Mouse (Mus musculus) yolk sac, embryonic 10.5 days (tissue): ENCODE results near the gene Selp.
A peak's percentile ranks its signal among the peaks of the same experiment; 100 is the strongest.

ENCODE experiments used
- DNase-seq: peaks from one replicate; pipeline ENCODE4 v3.0.0-alpha.2; 2017; ENCODE audit warnings: low spot score

Gene Selp

GRCm38 (mm10) chr1:164119892-164120776, 5.1 kb downstream of the Selp start:
- DNase-seq = no peak

- DNase-seq = no peak
These were observed 5.7 kb downstream of the Selp start for GRCm38 (mm10) chr1:164120777-164121158.

GRCm38 (mm10) chr1:164123836-164124235, 8.8 kb downstream of the Selp start:
- DNase-seq = no peak

GRCm38 (mm10) chr1:164130013-164130412, 14.9 kb downstream of the Selp start:
- DNase-seq = no peak

GRCm38 (mm10) chr1:164132609-164133008, 17.5 kb downstream of the Selp start:
- no peak for DNase-seq

GRCm38 (mm10) chr1:164134101-164134500, 19.0 kb downstream of the Selp start:
- no peak for DNase-seq

- peak; percentile 7 for DNase-seq
These were observed 20.3 kb downstream of the Selp start for GRCm38 (mm10) chr1:164135360-164135759.

GRCm38 (mm10) chr1:164135960-164136359, 20.9 kb downstream of the Selp start:
- no peak for DNase-seq

- no peak for DNase-seq
These were observed 21.6 kb downstream of the Selp start for GRCm38 (mm10) chr1:164136636-164137035.

GRCm38 (mm10) chr1:164138365-164139130, 23.5 kb downstream of the Selp start:
- peak; percentile 58 for DNase-seq

- DNase-seq = no peak
These were observed 24.4 kb downstream of the Selp start for GRCm38 (mm10) chr1:164139464-164139863.

- no peak for DNase-seq
These were observed 34.0 kb downstream of the Selp start for GRCm38 (mm10) chr1:164149083-164149482.

- peak; percentile 23 for DNase-seq
These were observed 36.5 kb downstream of the Selp start, which contains the start of gene F5 for GRCm38 (mm10) chr1:164151387-164152088. TSS of gene F5 (plus strand) at chr1:164151838.

GRCm38 (mm10) chr1:164152836-164153235, 37.8 kb downstream of the Selp start:
- DNase-seq = no peak

- no peak for DNase-seq
These were observed 39.9 kb downstream of the Selp start for GRCm38 (mm10) chr1:164154983-164155382.

GRCm38 (mm10) chr1:164158571-164158970, 43.5 kb downstream of the Selp start:
- no peak for DNase-seq

- no peak for DNase-seq
These were observed 44.7 kb downstream of the Selp start for GRCm38 (mm10) chr1:164159781-164160180.

GRCm38 (mm10) chr1:164162745-164163144, 47.7 kb downstream of the Selp start:
- DNase-seq = peak; percentile 35

GRCm38 (mm10) chr1:164168818-164169217, 53.8 kb downstream of the Selp start:
- DNase-seq = no peak

GRCm38 (mm10) chr1:164170434-164170833, 55.4 kb downstream of the Selp start:
- DNase-seq = no peak

GRCm38 (mm10) chr1:164173145-164173544, 58.1 kb downstream of the Selp start:
- DNase-seq = no peak

GRCm38 (mm10) chr1:164176856-164177255, 61.8 kb downstream of the Selp start:
- DNase-seq = no peak
